ENCODE assay signal across 13 mouse cellular contexts in genomic region chr2:141228809-141229208, GRCm38 (mm10).
"Had no signal": no experiment of that assay in that cellular context is flagged by ENCODE, and none has a peak within 500 bp of the region (broad histone marks: within the 10 kb centered on the region; RNA-seq: fewer than 3 reads in every experiment).

No protein-coding gene starts in this region.

- DNase-seq: forebrain, postnatal 0 days; gastrocnemius, postnatal 14 days; gastrocnemius, postnatal 36 days; heart, adult 11 months; heart, adult 2 months; heart, postnatal 14 days; heart, postnatal 36 days; kidney, adult 11 months; kidney, adult 2 months; kidney, adult 9 months; kidney, postnatal 25 days; kidney, postnatal 4 days; left cerebral cortex, postnatal 4 days had no signal
